Mouse (Mus musculus) frontal cortex, postnatal 10 days (tissue): ENCODE measurements around the gene Glipr2.

Experiments used
- DNase-seq, 2 experiments: peaks; one replicate each; pipeline ENCODE4 v3.0.0; 2022; ENCODE audit warnings: low spot score in 2 of 2, mixed read lengths in 1 of 2

The Glipr2 gene

GRCm38 (mm10) chr4:43957292-43957845 is at the start of gene Glipr2:
TSS of gene Glipr2 (plus strand) at chr4:43957401.
- peak; percentile 42 to 77 for DNase-seq

- no peak for DNase-seq
These were observed 39.0 kb upstream of the Glipr2 start for GRCm38 (mm10) chr4:43918221-43918620.

GRCm38 (mm10) chr4:43920602-43921001 is 36.6 kb upstream of the Glipr2 start:
- DNase-seq: no peak

GRCm38 (mm10) chr4:43925125-43925524 is 32.1 kb upstream of the Glipr2 start:
- no peak for DNase-seq

- DNase-seq: peak; percentile 58 to 74
These were observed 31.4 kb upstream of the Glipr2 start for GRCm38 (mm10) chr4:43925779-43926178.

GRCm38 (mm10) chr4:43927826-43928225 is 29.4 kb upstream of the Glipr2 start:
- DNase-seq: no peak

- DNase-seq: no peak
These were observed 25.3 kb upstream of the Glipr2 start for GRCm38 (mm10) chr4:43931877-43932276.

- DNase-seq: no peak
These were observed 21.0 kb upstream of the Glipr2 start for GRCm38 (mm10) chr4:43936186-43936585.

GRCm38 (mm10) chr4:43936749-43937674 is 20.2 kb upstream of the Glipr2 start:
- DNase-seq: no peak

GRCm38 (mm10) chr4:43941315-43941714 is 15.9 kb upstream of the Glipr2 start:
- DNase-seq: no peak

GRCm38 (mm10) chr4:43942421-43942820 is 14.8 kb upstream of the Glipr2 start:
- no peak for DNase-seq

GRCm38 (mm10) chr4:43947571-43947970 is 9.6 kb upstream of the Glipr2 start:
- DNase-seq: no peak

GRCm38 (mm10) chr4:43957846-43958461 is 753 bp downstream of the Glipr2 start:
- peak in 1 of 2 experiments; percentile 36 for DNase-seq

GRCm38 (mm10) chr4:43959523-43960179 is 2.5 kb downstream of the Glipr2 start:
- DNase-seq: no peak

GRCm38 (mm10) chr4:43960207-43960606 is 3.0 kb downstream of the Glipr2 start:
- DNase-seq: no peak

- no peak for DNase-seq
These were observed 7.2 kb downstream of the Glipr2 start for GRCm38 (mm10) chr4:43964326-43964833.

GRCm38 (mm10) chr4:43964951-43965684 is 7.9 kb downstream of the Glipr2 start:
- no peak for DNase-seq

- DNase-seq: no peak
These were observed 8.8 kb downstream of the Glipr2 start for GRCm38 (mm10) chr4:43965856-43966535.

GRCm38 (mm10) chr4:43968650-43969049 is 11.4 kb downstream of the Glipr2 start:
- DNase-seq: no peak

- no peak for DNase-seq
These were observed 12.2 kb downstream of the Glipr2 start for GRCm38 (mm10) chr4:43969373-43969772.
